Mouse (Mus musculus) embryonic facial prominence, embryonic 14.5 days (tissue): Measurements from ENCODE around the gene Abtb2. TPM values are rescaled to one million over a fixed set of nuclear protein-coding genes. Genes with fewer than 3 reads are reported as not detected.

Source experiments
- ATAC-seq: fragments of 200-750 bp; cut with Nextera tagmentation; 2 replicates; pipeline ENCODE4 v1.8.0; 2017; ENCODE audit warnings: low read depth, moderate number of reproducible peaks, moderate TSS enrichment
- DNase-seq: peaks from one replicate; pipeline ENCODE4 v3.0.0-alpha.2; 2015; ENCODE audit warnings: low spot score
- H3K27ac ChIP-seq: fragments of 300-500 bp; sonication (generic); replicated peaks from 2 replicates; pipeline ENCODE4 v1.5.1; 2014; ENCODE audit warnings: low read depth, mild to moderate bottlenecking, low read length, moderate library complexity
- H3K27me3 ChIP-seq: fragments of 300-500 bp; sonication (generic); replicated peaks from 2 replicates; pipeline ENCODE4 v1.6.1; 2014; ENCODE audit warnings: low read length; ENCODE audit not compliant: control insufficient read depth, insufficient read depth
- H3K36me3 ChIP-seq: fragments of 300-500 bp; sonication (generic); 2 replicates; pipeline ENCODE4 v1.6.1; 2014; ENCODE audit warnings: low read length, mixed read lengths; ENCODE audit not compliant: control insufficient read depth, insufficient read depth
- H3K4me1 ChIP-seq: fragments of 300-500 bp; sonication (generic); 2 replicates; pipeline ENCODE4 v1.6.1; 2014; ENCODE audit warnings: antibody characterized with exemption, low read length; ENCODE audit not compliant: control insufficient read depth, insufficient read depth
- H3K4me2 ChIP-seq: fragments of 300-500 bp; sonication (generic); 2 replicates; pipeline ENCODE4 v1.6.1; 2014; ENCODE audit warnings: low read depth, mild to moderate bottlenecking, low read length, moderate library complexity, mixed read lengths
- H3K4me3 ChIP-seq: fragments of 300-500 bp; sonication (generic); 2 replicates; pipeline ENCODE4 v1.5.1; 2014; ENCODE audit warnings: low read depth, mild to moderate bottlenecking, low read length
- H3K9ac ChIP-seq: fragments of 300-500 bp; sonication (generic); 2 replicates; pipeline ENCODE4 v1.6.1; 2014; ENCODE audit warnings: low read depth, mild to moderate bottlenecking, low read length, moderate library complexity, mixed read lengths
- H3K9me3 ChIP-seq: fragments of 300-500 bp; sonication (generic); 2 replicates; pipeline ENCODE4 v1.6.1; 2016; ENCODE audit warnings: low read length; ENCODE audit not compliant: control insufficient read depth
- WGBS: fragments of 180-500 bp; shearing (Covaris S2); extraction: QIAGEN DNeasy Blood & Tissue Kit; methylation state at CpG from one replicate; pipeline ENCODE4 v1.1.7; 2014; 5-methylcytosine and 5-hydroxymethylcytosine counted together
- polyA plus RNA-seq: library from polyadenylated mRNA; unstranded; fragments of >200 nt; fragmentation: Nextera tagmentation; extraction: Ambion mirVana; gene quantifications from 2 replicates; pipeline ENCODE4 v1.2.1, GENCODE M21; 2014

Abtb2 gene
- polyA plus RNA-seq, 1 experiment from 2014 or later = 14.2 TPM

DNA sequence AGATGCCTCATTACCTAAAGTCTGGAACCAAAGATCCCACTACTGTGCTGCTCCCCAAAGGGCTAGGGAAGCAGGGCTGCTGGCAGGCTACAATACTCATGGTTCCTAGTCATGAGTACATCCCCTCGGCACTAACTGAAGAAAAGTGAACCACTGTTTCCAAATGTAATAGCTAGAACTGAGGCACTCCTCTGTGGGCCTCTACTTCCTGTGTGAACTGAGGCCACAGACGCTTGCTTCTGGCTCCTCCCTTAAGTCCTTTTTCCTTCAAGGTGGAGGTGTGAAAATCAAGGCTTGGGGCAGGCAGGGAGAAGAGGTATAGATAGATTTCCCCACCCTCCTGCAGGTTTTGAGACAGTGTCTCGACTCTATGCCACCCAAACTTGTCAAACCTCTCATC lies 188.5 kb downstream of the Abtb2 start:
- Histone ChIP-seq H3K9me3 (no peaks in the 10 kb centered on the region), H3K36me3 (peaks cover 58% of the 10 kb centered on the region), H3K4me1 (no peaks in the 10 kb centered on the region), H3K27me3 (no peaks in the 10 kb centered on the region), H3K27ac (no peak overlapping the region), H3K4me3 (no peak overlapping the region), H3K4me2 (no peak overlapping the region), H3K9ac (no peak overlapping the region)
- 87% methylated on average over 3 of the region's 3 CpGs for WGBS
- ATAC-seq = no peak
- no peak for DNase-seq

DNA sequence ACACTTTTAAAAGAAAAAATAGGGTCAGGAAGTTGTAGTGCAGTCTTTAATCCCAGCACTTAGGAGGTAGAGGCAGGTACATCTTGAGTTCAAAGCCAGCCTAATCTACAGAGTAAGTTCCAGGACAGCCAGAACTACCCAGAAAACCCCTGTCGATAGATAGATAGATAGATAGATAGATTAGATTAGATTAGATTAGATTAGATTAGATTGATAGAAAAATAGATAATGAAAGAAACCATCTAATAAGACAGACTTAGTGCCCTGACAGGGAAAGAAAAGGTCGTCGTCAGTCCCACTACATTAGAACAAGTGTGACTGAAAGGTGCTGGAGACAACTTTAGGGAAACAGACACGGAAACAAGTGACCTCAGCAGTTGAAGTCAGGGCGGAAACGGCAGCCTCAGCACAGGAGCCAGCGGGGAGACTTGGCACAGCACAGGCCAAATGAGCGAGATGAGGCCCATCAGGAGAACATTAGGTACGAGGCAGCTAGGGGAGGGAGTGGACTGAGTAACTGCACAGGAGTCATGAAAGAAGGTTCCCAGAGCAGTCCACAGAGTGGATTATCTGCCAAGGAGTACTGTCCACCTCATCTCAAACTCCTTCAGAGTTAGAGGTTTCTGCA lies 189.5 kb downstream of the Abtb2 start:
- Histone ChIP-seq H3K9me3 (no peaks in the 10 kb centered on the region), H3K4me3 (no peak overlapping the region), H3K27ac (no peak overlapping the region), H3K27me3 (no peaks in the 10 kb centered on the region), H3K9ac (no peak overlapping the region), H3K4me1 (no peaks in the 10 kb centered on the region), H3K36me3 (peaks cover 48% of the 10 kb centered on the region; the same call in 1 of the 2 replicates), H3K4me2 (no peak overlapping the region)
- no peak for ATAC-seq
- WGBS = 88% methylated on average over 9 of the region's 9 CpGs
- DNase-seq = no peak

DNA sequence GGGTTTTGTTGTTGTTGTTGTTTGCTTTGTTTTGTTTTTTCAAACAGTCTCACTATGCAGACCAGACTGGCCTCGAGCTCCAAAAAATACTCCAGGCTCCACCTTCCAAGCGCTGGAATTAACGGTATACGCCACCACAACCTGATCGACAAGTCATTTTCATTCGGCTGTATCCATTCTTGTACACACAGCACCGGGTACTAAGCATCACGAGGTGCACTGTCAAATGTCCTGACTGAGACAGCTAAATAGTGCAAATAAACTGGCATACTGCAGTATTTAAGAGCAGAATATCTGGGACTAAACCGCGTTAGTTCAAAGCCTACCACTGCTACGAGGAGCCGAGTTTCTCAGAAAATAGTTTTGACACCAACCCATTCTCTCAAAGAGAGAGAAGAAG lies 194.3 kb downstream of the Abtb2 start:
- Histone ChIP-seq H3K4me1 (no peaks in the 10 kb centered on the region), H3K4me3 (peak overlapping the region; percentile 81), H3K27me3 (no peaks in the 10 kb centered on the region), H3K27ac (peak overlapping the region; percentile 83), H3K9me3 (no peaks in the 10 kb centered on the region), H3K4me2 (peak overlapping the region; percentile 88), H3K9ac (peak overlapping the region; percentile 75), H3K36me3 (peaks cover 18% of the 10 kb centered on the region; the same call in 1 of the 2 replicates)
- DNase-seq = peak; percentile 4
- 0% methylated on average over 12 of the region's 12 CpGs for WGBS
- ATAC-seq = peak; percentile 3; the same call in 1 of the 2 replicates

DNA sequence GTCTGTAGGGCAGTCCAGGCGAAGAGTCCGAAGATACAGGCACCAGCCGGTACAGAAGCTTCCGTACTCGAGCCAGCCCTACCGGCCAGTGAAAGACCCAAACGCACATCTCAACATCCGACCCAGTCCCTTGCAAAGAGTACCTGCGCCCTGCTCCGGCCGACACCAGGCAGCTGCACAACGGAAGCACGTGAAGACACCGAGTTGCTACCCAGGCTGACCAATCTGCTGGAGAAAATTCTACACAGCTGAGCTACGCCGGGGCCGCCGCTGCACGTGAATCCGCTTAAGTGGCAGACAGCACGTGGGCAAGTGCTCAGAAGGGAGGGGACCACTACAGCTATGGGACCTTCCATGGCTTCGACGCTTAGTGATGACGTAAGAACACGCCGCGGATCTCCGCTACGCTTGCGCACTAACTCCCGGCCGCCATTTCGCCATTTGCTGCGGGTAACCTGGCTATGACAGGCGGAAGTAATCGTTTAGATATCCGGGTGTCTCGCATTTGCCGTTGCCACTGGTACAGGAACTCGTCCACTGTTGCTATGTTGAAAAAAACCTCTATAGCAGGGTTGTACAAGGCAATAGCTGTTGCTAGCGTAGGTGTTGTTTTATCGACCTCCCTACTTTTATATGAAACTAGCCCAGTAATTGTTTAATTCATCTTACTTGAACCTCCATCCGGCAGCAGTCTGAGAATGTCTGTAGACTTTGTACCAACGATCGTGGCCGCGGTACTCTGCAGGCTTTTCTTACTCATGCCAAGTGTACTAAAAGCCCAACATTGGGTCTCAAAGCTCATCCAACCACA lies 195.0 kb downstream of the Abtb2 start, which contains the start of gene Nat10:
Gene Nat10, minus strand, starts transcription at position 365 of the 811 bp plus-strand sequence.
- peak within 1 kb of the TSS; percentile 75 for H3K9ac ChIP-seq
- WGBS = under 1% methylated on average over 46 of the region's 47 CpGs
- H3K4me3 ChIP-seq = peak within 1 kb of the TSS; percentile 81
- H3K4me1 ChIP-seq = no peaks in the 10 kb centered on the region
- H3K9me3 ChIP-seq = no peaks in the 10 kb centered on the region
- ATAC-seq = peak; percentile 97
- H3K27me3 ChIP-seq = no peaks in the 10 kb centered on the region
- peaks cover 18% of the 10 kb centered on the region for H3K36me3 ChIP-seq
- H3K27ac ChIP-seq = peak within 1 kb of the TSS; percentile 83
- H3K4me2 ChIP-seq = peak within 1 kb of the TSS; percentile 88
- DNase-seq = peak; percentile 99

DNA sequence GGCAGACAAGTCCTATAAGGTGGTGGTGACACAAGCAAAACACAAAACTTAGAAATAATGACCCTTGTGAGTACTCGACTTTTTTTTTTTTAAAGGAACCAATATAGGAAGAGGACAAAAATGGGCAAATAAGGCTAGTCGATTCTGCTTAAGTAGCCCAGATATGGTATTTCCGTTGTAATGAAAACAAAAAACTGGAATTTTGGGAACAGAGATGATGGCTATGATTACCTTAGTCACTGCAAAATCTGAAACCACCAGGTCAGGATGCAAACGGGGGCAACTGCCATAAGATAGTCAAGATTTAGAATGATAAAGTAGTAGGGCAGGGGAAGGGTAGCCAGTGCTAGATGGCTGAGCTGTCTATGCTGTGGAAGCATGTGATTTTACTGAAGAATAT lies 195.9 kb downstream of the Abtb2 start:
- DNase-seq = no peak

DNA sequence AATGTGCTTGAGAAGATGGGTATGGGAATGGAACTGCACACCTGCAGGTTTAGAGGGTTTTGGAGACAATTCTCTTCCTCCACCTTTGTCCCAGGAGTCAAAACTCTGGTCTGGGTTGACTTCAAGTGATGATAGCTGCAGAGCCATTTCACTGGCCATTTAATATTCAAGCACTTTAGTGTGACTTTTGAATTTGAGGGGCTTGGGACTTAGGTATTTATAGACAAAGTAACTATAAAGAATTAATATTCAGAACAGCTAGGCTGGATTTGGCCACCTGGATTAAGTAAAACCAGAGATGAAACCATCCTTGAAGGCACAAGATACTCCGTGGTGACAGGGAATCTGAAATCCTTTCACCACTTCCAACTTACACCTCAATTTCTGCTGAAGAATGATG lies 196.4 kb downstream of the Abtb2 start:
- 56% methylated on average over 1 of the region's 1 CpGs for WGBS
- Histone ChIP-seq H3K36me3 (peaks cover 30% of the 10 kb centered on the region), H3K4me1 (no peaks in the 10 kb centered on the region), H3K9me3 (no peaks in the 10 kb centered on the region), H3K4me3 (no peak overlapping the region), H3K27me3 (no peaks in the 10 kb centered on the region), H3K9ac (no peak overlapping the region), H3K27ac (no peak overlapping the region), H3K4me2 (peak overlapping the region; percentile 88; the same call in 1 of the 2 replicates)
- no peak for DNase-seq
- ATAC-seq = no peak

More for the DNA sequence above, 195.9 kb downstream of the Abtb2 start:
- Histone ChIP-seq H3K4me1 (no peaks in the 10 kb centered on the region), H3K4me3 (peak overlapping the region; percentile 81), H3K9me3 (no peaks in the 10 kb centered on the region), H3K27ac (peak overlapping the region; percentile 82; the same call in 1 of the 2 replicates), H3K36me3 (peaks cover 26% of the 10 kb centered on the region), H3K27me3 (no peaks in the 10 kb centered on the region), H3K4me2 (peak overlapping the region; percentile 88), H3K9ac (0 out of 2 replicates have a peak overlapping the region, but pooled peaks have one; percentile 53)
- WGBS = 35% methylated on average over 4 of the region's 4 CpGs
- ATAC-seq = no peak

Other genes with a start within 250 kb of the Abtb2 start
- 2.0 and 2.6 TPM in 2 replicates for gene Elf5, start 154.6 kb upstream of the Abtb2 start, polyA plus RNA-seq
- 89.9 and 98.8 TPM in 2 replicates for gene Cat, start 81.2 kb upstream of the Abtb2 start, polyA plus RNA-seq
- gene Nat10, start 195.0 kb downstream of the Abtb2 start, polyA plus RNA-seq = 21.9 and 22.5 TPM in 2 replicates
- gene Caprin1, start 231.3 kb downstream of the Abtb2 start, polyA plus RNA-seq = 300 and 335 TPM in 2 replicates